Mouse (Mus musculus) fibroblast of lung, adult 2 months (primary cell): ENCODE measurements around the gene Arid5a.

Experiments used
- DNase-seq: peaks from one replicate; pipeline ENCODE4 v3.0.0-alpha.2; 2011; ENCODE audit warnings: low read depth

Gene Arid5a

DNA sequence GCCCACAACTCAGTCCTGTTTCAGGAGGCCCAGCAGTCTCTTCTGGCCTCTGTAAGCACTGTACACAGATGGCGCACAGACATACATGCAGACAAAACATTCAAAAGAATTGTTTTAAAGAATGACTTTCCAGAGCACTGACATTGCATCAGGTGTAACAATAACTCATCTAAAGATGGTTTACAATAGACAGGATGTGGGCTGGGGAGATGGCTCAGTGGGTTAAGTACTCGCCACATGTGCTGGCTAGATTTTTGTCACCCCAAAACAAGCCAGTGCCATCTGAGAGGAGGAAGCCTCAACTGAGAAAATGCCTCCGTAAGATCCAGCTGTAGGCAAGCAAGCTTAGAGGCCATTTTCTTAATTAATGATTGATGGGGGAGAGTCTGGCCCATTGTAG lies 13.1 kb upstream of the Arid5a start:
- DNase-seq: no peak

- DNase-seq: no peak
Observed at GRCm38 (mm10) chr1:36296466-36297149, 10.9 kb upstream of the Arid5a start.

GRCm38 (mm10) chr1:36298107-36298506 lies 9.4 kb upstream of the Arid5a start:
- DNase-seq: no peak

GRCm38 (mm10) chr1:36299126-36299525 lies 8.4 kb upstream of the Arid5a start:
- DNase-seq: no peak

DNA sequence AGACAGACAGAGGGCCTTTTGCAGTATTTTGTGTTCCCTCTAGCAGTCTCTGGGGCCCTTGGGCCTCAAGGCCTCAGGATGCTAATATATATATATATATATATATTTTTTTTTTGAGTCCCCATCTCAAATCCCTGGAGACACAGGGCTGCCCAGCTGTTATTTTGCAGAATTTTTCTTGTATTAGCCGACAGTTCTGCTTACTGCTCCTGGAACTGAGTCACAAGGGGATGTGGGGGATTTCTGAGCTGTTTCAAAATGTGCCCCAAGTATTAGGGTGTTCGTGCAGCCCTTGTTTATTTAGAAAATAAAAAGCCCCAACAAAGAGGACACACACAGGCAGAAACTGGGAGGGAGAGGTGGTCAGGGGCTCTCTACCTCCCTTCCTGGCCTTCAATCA lies 7.9 kb upstream of the Arid5a start:
- DNase-seq: no peak

- no peak for DNase-seq
Observed at GRCm38 (mm10) chr1:36300486-36300885, 7.0 kb upstream of the Arid5a start.

- no peak for DNase-seq
Observed at GRCm38 (mm10) chr1:36302273-36302672, 5.3 kb upstream of the Arid5a start.

DNA sequence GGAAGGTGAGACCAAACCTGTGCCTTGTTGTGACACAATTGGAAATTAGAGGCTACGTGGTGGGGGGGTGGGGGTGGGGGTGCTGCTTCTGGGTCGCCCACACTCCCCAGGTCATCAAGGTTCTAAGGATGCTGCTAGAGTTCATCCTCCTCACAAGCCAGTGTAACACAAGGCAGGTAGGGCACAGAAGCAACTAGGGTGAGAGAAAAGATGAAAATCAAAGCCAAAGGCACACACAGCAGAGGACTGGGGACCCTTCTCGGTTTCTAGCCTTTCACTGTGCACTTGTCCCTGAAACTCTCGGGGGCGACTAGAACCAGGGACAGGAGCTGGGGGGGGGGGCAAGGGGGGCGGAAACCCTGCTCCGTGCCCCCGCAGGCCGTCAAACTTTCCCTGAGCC lies 4.6 kb upstream of the Arid5a start:
- no peak for DNase-seq

GRCm38 (mm10) chr1:36303381-36304320 lies 3.9 kb upstream of the Arid5a start:
- peak; percentile 96 for DNase-seq

GRCm38 (mm10) chr1:36304764-36305163 lies 2.8 kb upstream of the Arid5a start:
- DNase-seq: no peak

DNA sequence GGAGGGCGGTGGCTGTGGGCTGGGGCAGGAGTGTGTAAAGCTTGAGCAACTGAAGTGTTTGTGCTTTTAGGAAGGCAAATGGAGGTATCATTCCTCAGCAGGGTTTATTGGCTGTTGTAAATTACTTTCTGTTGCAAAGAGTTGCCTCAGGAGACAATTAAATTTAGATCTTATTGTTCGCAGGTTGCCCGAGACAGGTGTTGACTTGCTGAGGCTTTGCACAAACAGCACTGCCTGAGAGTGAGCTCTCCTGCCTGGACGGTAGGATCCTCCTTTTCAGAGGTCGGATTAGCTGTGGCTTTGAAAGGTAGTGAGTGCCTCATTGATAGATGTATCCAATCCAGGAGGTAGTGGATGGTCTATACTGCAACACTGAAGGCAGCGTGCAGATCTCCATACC lies 1.4 kb upstream of the Arid5a start:
- DNase-seq: no peak

- DNase-seq: no peak
Observed at GRCm38 (mm10) chr1:36307121-36307494, 425 bp upstream of the Arid5a start.

DNA sequence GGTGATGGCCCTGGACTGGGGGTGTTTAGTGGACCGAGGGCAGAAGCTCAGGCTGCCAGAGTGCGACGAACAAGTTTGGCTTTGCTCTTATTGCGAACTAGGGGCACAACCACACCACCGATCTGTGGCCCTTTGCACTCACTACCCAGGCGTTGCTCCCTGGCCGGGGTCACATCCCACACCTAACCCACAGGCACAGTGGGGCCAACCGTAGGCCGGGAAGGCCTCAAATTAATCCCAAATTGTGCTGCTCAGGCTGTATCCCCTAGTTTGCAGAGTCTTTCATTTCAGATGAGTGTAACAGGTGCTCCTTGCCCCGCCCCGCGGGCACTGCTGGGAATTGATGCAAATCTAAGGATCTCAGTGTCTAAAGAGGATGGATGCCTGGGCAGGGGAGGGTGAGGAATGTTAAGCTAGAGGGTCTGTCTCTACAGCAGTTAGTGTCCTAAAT lies 943 bp downstream of the Arid5a start:
- DNase-seq: no peak

DNA sequence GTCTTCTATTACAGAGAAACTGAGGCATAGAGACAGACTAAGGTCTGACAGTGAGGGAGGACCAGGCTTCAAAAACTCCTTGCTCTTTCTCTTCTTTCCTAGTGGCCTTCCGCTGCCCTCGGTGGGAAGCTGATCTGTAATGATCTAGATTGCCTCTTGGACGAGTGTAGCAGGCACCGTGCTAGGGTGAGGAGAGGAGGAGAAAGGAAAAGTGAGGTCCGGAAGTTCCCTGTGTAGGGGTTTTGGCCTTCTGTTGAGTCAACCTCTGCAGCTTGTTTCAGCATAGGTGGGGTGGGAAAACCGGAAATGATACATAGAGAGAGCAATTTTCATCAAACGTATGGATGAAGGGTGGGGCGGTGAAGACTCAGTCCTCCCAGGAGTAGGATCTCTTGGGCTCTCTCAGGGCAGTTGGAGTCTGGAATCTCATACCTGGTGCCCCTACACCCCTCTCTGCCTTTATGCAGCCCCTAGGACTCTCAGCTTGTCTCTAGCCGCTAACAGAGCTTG lies 1.5 kb downstream of the Arid5a start:
- no peak for DNase-seq

DNA sequence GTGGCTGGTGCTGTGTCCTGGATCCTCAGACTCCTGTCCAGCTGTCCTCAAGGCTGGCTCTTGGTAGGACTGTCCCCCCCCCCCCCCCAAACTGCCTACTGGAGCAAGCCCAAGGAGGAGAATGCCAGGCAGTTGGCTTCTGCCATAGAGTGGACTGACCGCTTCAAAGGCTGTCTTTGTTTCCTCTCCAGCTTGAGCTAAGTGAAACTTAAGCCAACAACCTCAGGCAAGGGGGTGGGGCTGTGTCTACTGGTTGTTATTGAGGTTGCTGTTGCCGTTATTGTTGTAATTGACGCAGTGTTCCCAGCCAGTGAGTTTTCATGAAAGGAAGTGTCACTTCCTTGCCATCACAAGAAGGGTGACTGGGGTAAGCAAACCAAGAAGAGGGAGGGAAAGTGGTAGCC lies 2.0 kb downstream of the Arid5a start:
- DNase-seq: peak; percentile 77

GRCm38 (mm10) chr1:36314959-36315775 lies 7.6 kb downstream of the Arid5a start:
- no peak for DNase-seq

DNA sequence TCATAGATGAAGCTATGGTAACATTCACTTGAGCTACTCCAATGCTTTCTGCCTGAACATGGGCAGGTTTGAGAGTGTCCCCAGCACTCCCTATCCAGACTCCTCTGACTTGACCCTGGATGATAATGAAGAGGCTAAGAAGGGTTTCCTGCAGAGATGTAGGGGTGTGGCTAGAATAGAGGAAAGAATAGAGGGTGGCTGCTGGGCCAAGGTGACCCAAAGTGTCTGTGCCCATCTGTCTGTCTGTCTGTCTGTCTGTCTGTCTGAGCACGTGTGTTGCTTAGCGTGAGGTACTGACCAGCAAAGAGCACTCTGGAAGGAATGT lies 8.2 kb downstream of the Arid5a start:
- DNase-seq: no peak

DNA sequence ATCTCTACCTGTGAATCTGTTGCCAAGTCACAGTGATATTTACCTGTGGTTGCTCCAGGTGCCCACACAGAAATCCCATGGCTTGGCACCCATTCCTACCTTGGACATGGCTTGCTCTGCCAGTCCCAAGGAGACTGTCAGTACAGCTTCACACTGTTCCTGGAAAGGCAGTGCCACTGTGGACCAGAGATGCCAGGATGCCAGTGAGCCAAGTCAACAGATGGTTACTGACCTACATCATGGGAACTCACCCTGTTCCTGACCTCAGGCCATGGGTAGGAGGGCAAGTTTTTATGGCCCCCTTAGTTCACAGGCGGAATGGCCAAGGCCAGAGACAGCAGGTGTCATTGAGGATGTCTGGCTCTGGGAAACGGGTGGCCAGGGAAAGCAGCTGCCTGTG lies 13.6 kb downstream of the Arid5a start:
- DNase-seq: no peak

- no peak for DNase-seq
Observed at GRCm38 (mm10) chr1:36321829-36322573, 14.5 kb downstream of the Arid5a start.

DNA sequence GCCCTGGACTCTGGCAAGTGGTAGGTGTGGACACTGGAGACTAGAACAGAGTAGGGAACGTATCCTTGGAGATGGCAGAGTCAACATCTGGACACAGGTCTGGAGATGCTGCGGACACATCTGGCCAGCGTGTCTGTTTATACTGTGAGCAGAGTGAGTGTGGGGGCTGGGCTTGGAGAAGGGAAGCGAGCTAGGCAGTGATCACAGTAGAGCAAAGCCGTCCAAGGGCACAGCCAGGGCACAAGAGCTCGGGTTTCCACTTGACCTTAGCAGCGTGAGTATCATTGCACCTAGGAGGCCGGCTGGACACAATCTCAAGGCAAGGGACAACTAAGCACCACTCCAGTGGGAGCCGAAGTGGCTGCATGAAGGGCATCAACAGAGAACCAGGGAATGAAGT lies 15.5 kb downstream of the Arid5a start:
- no peak for DNase-seq

DNA sequence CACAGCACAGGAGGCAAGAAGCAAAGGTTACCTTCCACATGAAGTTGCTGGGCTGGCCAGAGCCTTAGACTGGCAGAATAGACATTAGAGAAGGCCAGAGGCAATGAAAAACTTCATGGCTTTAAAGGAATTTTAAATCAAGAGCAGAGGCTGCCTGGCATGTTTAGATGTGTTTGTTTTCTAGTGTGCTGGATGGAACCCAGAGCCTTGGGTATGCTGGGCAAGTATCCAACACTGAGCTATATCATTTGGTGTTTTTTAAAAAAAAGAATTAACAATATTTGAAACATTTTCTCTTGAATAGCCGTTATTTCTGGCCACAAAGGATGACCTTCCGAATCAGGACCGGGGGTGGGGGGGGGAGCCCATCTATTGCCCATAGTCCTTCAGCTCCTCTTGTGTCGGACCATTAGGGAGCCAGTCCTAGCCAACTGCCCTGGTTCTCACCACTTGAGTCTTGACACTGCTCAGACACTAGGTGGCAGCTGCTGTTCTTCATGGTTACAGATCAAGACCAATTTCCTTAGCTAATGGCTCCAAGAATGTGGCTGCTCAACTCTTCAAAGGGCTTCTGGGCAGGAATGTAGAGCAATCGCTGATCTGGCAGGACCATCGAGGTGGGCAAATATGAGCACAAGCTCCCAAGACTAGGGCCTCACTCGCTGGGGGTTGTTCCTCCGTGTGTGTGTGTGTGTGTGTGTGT lies 16.4 kb downstream of the Arid5a start:
- peak; percentile 70 for DNase-seq
